Mouse (Mus musculus) liver, embryonic 13.5 days (tissue): ENCODE measurements around the gene St3gal5. TPM values are rescaled to one million over a fixed set of nuclear protein-coding genes. Genes with fewer than 3 reads are reported as not detected.
A peak's percentile ranks its signal among the peaks of the same experiment; 100 is the strongest.

ENCODE experiments used
- ATAC-seq: fragments of 200-750 bp; cut with Nextera tagmentation; 2 replicates; pipeline ENCODE4 v1.8.0; 2017; ENCODE audit warnings: low read depth, mild to moderate bottlenecking, moderate number of reproducible peaks, moderate library complexity
- DNase-seq: peaks from one replicate; pipeline ENCODE4 v3.0.0; 2022
- H3K27ac ChIP-seq: fragments of 300-500 bp; sonication (generic); 2 replicates; pipeline ENCODE4 v1.5.1; 2015; ENCODE audit warnings: moderate library complexity, mild to moderate bottlenecking, inconsistent platforms
- H3K27me3 ChIP-seq: fragments of 300-500 bp; sonication (generic); 2 replicates; pipeline ENCODE4 v1.6.1; 2015; ENCODE audit warnings: mild to moderate bottlenecking, inconsistent platforms
- H3K36me3 ChIP-seq: fragments of 300-500 bp; sonication (generic); 2 replicates; pipeline ENCODE4 v1.6.1; 2015; ENCODE audit warnings: mild to moderate bottlenecking, inconsistent platforms
- H3K4me1 ChIP-seq: fragments of 300-500 bp; sonication (generic); replicated peaks from 2 replicates; pipeline ENCODE4 v1.6.1; 2015; ENCODE audit warnings: inconsistent platforms
- H3K4me2 ChIP-seq: fragments of 300-500 bp; sonication (generic); 2 replicates; pipeline ENCODE4 v1.6.1; 2015; ENCODE audit warnings: inconsistent platforms, mild to moderate bottlenecking, moderate library complexity
- H3K4me3 ChIP-seq: fragments of 300-500 bp; sonication (generic); replicated peaks from 2 replicates; pipeline ENCODE4 v1.5.1; 2015; ENCODE audit warnings: mild to moderate bottlenecking, inconsistent platforms
- H3K9ac ChIP-seq: fragments of 300-500 bp; sonication (generic); 2 replicates; pipeline ENCODE4 v1.6.1; 2015; ENCODE audit warnings: mild to moderate bottlenecking, inconsistent platforms
- H3K9me3 ChIP-seq: fragments of 300-500 bp; sonication (generic); replicated peaks from 2 replicates; pipeline ENCODE4 v1.6.1; 2016; ENCODE audit warnings: inconsistent platforms
- WGBS: fragments of 180-500 bp; shearing (Covaris S2); methylation state at CpG from one replicate; pipeline ENCODE4 v1.1.7; 2015; ENCODE audit not compliant: insufficient replicate concordance; 5-methylcytosine and 5-hydroxymethylcytosine counted together
- polyA plus RNA-seq: library from polyadenylated mRNA; unstranded; fragments of >200 nt; fragmentation: Nextera tagmentation; extraction: Ambion mirVana; gene quantifications from 2 replicates; pipeline ENCODE4 v1.2.1, GENCODE M21; 2015

St3gal5 gene
- polyA plus RNA-seq, 1 experiment from 2014 or later: 179 TPM

GRCm38 (mm10) chr6:72164321-72165275 lies 67.2 kb downstream of the St3gal5 start:
- Histone ChIP-seq H3K27me3 (no peaks in the 10 kb centered on the region), H3K27ac (no peak overlapping the region), H3K9ac (no peak overlapping the region), H3K4me3 (no peak overlapping the region), H3K36me3 (no peaks in the 10 kb centered on the region), H3K4me2 (no peak overlapping the region), H3K4me1 (peaks cover 16% of the 10 kb centered on the region), H3K9me3 (no peaks in the 10 kb centered on the region)
- DNase-seq (peak; percentile 68), ATAC-seq (peak; percentile 67)
- WGBS: 15% methylated on average over 20 of the region's 20 CpGs

- Histone ChIP-seq H3K4me3 (no peak overlapping the region), H3K27me3 (no peaks in the 10 kb centered on the region), H3K9ac (no peak overlapping the region), H3K9me3 (no peaks in the 10 kb centered on the region), H3K36me3 (no peaks in the 10 kb centered on the region), H3K27ac (no peak overlapping the region), H3K4me2 (no peak overlapping the region), H3K4me1 (peaks cover 16% of the 10 kb centered on the region)
- WGBS: 52% methylated on average over 2 of the region's 2 CpGs
- ATAC-seq (no peak), DNase-seq (no peak)
These were observed 68.5 kb downstream of the St3gal5 start for GRCm38 (mm10) chr6:72165907-72166306.

GRCm38 (mm10) chr6:72171391-72171790 lies 74.0 kb downstream of the St3gal5 start:
- WGBS: 75% methylated on average over 3 of the region's 3 CpGs
- DNase-seq: no peak

GRCm38 (mm10) chr6:72173350-72173749 lies 76.0 kb downstream of the St3gal5 start:
- H3K36me3 ChIP-seq: no peaks in the 10 kb centered on the region
- no peak overlapping the region for H3K27ac ChIP-seq
- no peak overlapping the region for H3K4me2 ChIP-seq
- WGBS: 5% methylated on average over 1 of the region's 1 CpGs
- ATAC-seq (no peak), DNase-seq (no peak)
- no peak overlapping the region for H3K9ac ChIP-seq
- no peaks in the 10 kb centered on the region for H3K9me3 ChIP-seq
- H3K4me3 ChIP-seq: no peak overlapping the region
- H3K27me3 ChIP-seq: no peaks in the 10 kb centered on the region
- no peaks in the 10 kb centered on the region for H3K4me1 ChIP-seq

More at GRCm38 (mm10) chr6:72171391-72171790, 74.0 kb downstream of the St3gal5 start:
- ATAC-seq: no peak
- Histone ChIP-seq H3K9me3 (no peaks in the 10 kb centered on the region), H3K27ac (no peak overlapping the region), H3K4me1 (no peaks in the 10 kb centered on the region), H3K4me3 (no peak overlapping the region), H3K27me3 (no peaks in the 10 kb centered on the region), H3K4me2 (no peak overlapping the region), H3K36me3 (no peaks in the 10 kb centered on the region), H3K9ac (no peak overlapping the region)

GRCm38 (mm10) chr6:72175419-72175818 lies 78.0 kb downstream of the St3gal5 start:
- no peak overlapping the region for H3K4me3 ChIP-seq
- no peak overlapping the region for H3K9ac ChIP-seq
- H3K27me3 ChIP-seq: no peaks in the 10 kb centered on the region
- no peaks in the 10 kb centered on the region for H3K9me3 ChIP-seq
- 65% methylated on average over 3 of the region's 3 CpGs for WGBS
- no peak overlapping the region for H3K4me2 ChIP-seq
- 0 out of 2 replicates have a peak, but pooled peaks cover 3% of the 10 kb centered on the region for H3K4me1 ChIP-seq
- H3K36me3 ChIP-seq: no peaks in the 10 kb centered on the region
- no peak overlapping the region for H3K27ac ChIP-seq
- DNase-seq (no peak), ATAC-seq (no peak)

GRCm38 (mm10) chr6:72176004-72176403 lies 78.6 kb downstream of the St3gal5 start:
- 77% methylated on average over 5 of the region's 5 CpGs for WGBS
- H3K27me3 ChIP-seq: no peaks in the 10 kb centered on the region
- DNase-seq (no peak), ATAC-seq (no peak)
- no peak overlapping the region for H3K4me3 ChIP-seq
- no peak overlapping the region for H3K9ac ChIP-seq
- H3K4me2 ChIP-seq: no peak overlapping the region
- H3K4me1 ChIP-seq: 0 out of 2 replicates have a peak, but pooled peaks cover 3% of the 10 kb centered on the region
- H3K27ac ChIP-seq: no peak overlapping the region
- no peaks in the 10 kb centered on the region for H3K36me3 ChIP-seq
- no peaks in the 10 kb centered on the region for H3K9me3 ChIP-seq

- Histone ChIP-seq H3K4me3 (no peak overlapping the region), H3K27ac (no peak overlapping the region), H3K27me3 (0 out of 2 replicates have a peak, but pooled peaks cover under 1% of the 10 kb centered on the region), H3K9ac (no peak overlapping the region), H3K36me3 (no peaks in the 10 kb centered on the region), H3K4me1 (0 out of 2 replicates have a peak, but pooled peaks cover 3% of the 10 kb centered on the region), H3K9me3 (no peaks in the 10 kb centered on the region), H3K4me2 (no peak overlapping the region)
- WGBS: 53% methylated on average over 3 of the region's 3 CpGs
- DNase-seq (no peak), ATAC-seq (no peak)
These were observed 80.0 kb downstream of the St3gal5 start for GRCm38 (mm10) chr6:72177417-72177816.

- no peaks in the 10 kb centered on the region for H3K36me3 ChIP-seq
- H3K9ac ChIP-seq: no peak overlapping the region
- DNase-seq (no peak), ATAC-seq (no peak)
- H3K4me1 ChIP-seq: 0 out of 2 replicates have a peak, but pooled peaks cover 3% of the 10 kb centered on the region
- H3K27me3 ChIP-seq: 0 out of 2 replicates have a peak, but pooled peaks cover 3% of the 10 kb centered on the region
- 78% methylated on average over 3 of the region's 3 CpGs for WGBS
- no peak overlapping the region for H3K4me2 ChIP-seq
- H3K27ac ChIP-seq: no peak overlapping the region
- no peak overlapping the region for H3K4me3 ChIP-seq
- no peaks in the 10 kb centered on the region for H3K9me3 ChIP-seq
These were observed 81.6 kb downstream of the St3gal5 start for GRCm38 (mm10) chr6:72179006-72179405.

- H3K27me3 ChIP-seq: 0 out of 2 replicates have a peak, but pooled peaks cover 4% of the 10 kb centered on the region
- DNase-seq (no peak), ATAC-seq (no peak)
- H3K4me1 ChIP-seq: 0 out of 2 replicates have a peak, but pooled peaks cover 3% of the 10 kb centered on the region
- no peaks in the 10 kb centered on the region for H3K36me3 ChIP-seq
- H3K4me3 ChIP-seq: no peak overlapping the region
- H3K27ac ChIP-seq: no peak overlapping the region
- H3K4me2 ChIP-seq: no peak overlapping the region
- H3K9me3 ChIP-seq: no peaks in the 10 kb centered on the region
- WGBS: 54% methylated on average over 12 of the region's 12 CpGs
- no peak overlapping the region for H3K9ac ChIP-seq
These were observed 82.4 kb downstream of the St3gal5 start for GRCm38 (mm10) chr6:72179562-72180502.

GRCm38 (mm10) chr6:72184576-72184975 lies 87.2 kb downstream of the St3gal5 start:
- no peak for DNase-seq

More at GRCm38 (mm10) chr6:72184576-72184975, 87.2 kb downstream of the St3gal5 start:
- H3K9ac ChIP-seq: no peak overlapping the region
- no peak overlapping the region for H3K27ac ChIP-seq
- WGBS: 67% methylated on average over 5 of the region's 5 CpGs
- no peak for ATAC-seq
- H3K27me3 ChIP-seq: peaks cover 39% of the 10 kb centered on the region
- no peaks in the 10 kb centered on the region for H3K36me3 ChIP-seq
- no peak overlapping the region for H3K4me2 ChIP-seq
- no peaks in the 10 kb centered on the region for H3K9me3 ChIP-seq
- H3K4me1 ChIP-seq: peaks cover 3% of the 10 kb centered on the region; the same call in 1 of the 2 replicates
- H3K4me3 ChIP-seq: no peak overlapping the region
